Mouse (Mus musculus) hindlimb bud, embryonic 11.5 days (tissue): ENCODE results near the gene Cdc123.
"Not testable (repeated sequence)": the region's sequence is repeated elsewhere in the genome, so short reads cannot be mapped to it uniquely, and the experiment has no call there.

Experiments
- DNase-seq: peaks from one replicate; pipeline ENCODE4 v3.0.0-alpha.2; 2012; ENCODE audit warnings: low read depth, low spot score; ENCODE audit errors: extremely low spot score

The Cdc123 gene

GRCm38 (mm10) chr2:5844873-5845631, at the start of gene Cdc123, which contains the start of gene Nudt5:
Gene Cdc123, minus strand, starts transcription at chr2:5845164.
Gene Nudt5, plus strand, starts transcription at chr2:5845019.
- peak; percentile 82 for DNase-seq

- peak; percentile 6 for DNase-seq
These were observed 49.3 kb upstream of the Cdc123 start for GRCm38 (mm10) chr2:5894296-5894695.

GRCm38 (mm10) chr2:5889412-5889811, 44.4 kb upstream of the Cdc123 start:
- DNase-seq: no peak

- DNase-seq: no peak
These were observed 43.9 kb upstream of the Cdc123 start for GRCm38 (mm10) chr2:5888865-5889264.

GRCm38 (mm10) chr2:5877446-5877845, 32.5 kb upstream of the Cdc123 start:
- DNase-seq: no peak

GRCm38 (mm10) chr2:5869746-5870145, 24.8 kb upstream of the Cdc123 start:
- DNase-seq: no peak

- no peak for DNase-seq
These were observed 22.7 kb upstream of the Cdc123 start for GRCm38 (mm10) chr2:5867681-5868080.

GRCm38 (mm10) chr2:5862834-5863233, 17.9 kb upstream of the Cdc123 start, which contains the start of gene Gm13199:
Gene Gm13199, minus strand, starts transcription at chr2:5862934.
- DNase-seq: no peak

GRCm38 (mm10) chr2:5851866-5852265, 6.9 kb upstream of the Cdc123 start:
- DNase-seq: no peak

- no peak for DNase-seq
These were observed 6.2 kb upstream of the Cdc123 start for GRCm38 (mm10) chr2:5851116-5851515.

GRCm38 (mm10) chr2:5845826-5846225, 862 bp upstream of the Cdc123 start:
- DNase-seq: no peak

- no peak for DNase-seq
These were observed 637 bp downstream of the Cdc123 start for GRCm38 (mm10) chr2:5844181-5844872.

- DNase-seq: no peak
These were observed 4.1 kb downstream of the Cdc123 start for GRCm38 (mm10) chr2:5840815-5841214.

GRCm38 (mm10) chr2:5825265-5825913, 19.6 kb downstream of the Cdc123 start:
- DNase-seq: no peak

- no peak for DNase-seq
These were observed 20.3 kb downstream of the Cdc123 start for GRCm38 (mm10) chr2:5824685-5825084.

- DNase-seq: no peak
These were observed 20.8 kb downstream of the Cdc123 start for GRCm38 (mm10) chr2:5824213-5824612.

- DNase-seq: no peak
These were observed 22.5 kb downstream of the Cdc123 start for GRCm38 (mm10) chr2:5822449-5822848.

GRCm38 (mm10) chr2:5821264-5821663, 23.7 kb downstream of the Cdc123 start:
- no peak for DNase-seq

GRCm38 (mm10) chr2:5811235-5811782, 33.7 kb downstream of the Cdc123 start:
- DNase-seq: no peak

- DNase-seq: no peak
These were observed 34.8 kb downstream of the Cdc123 start for GRCm38 (mm10) chr2:5810036-5810718.

- DNase-seq: not testable (repeated sequence)
These were observed 38.8 kb downstream of the Cdc123 start for GRCm38 (mm10) chr2:5806201-5806600.
